Mouse (Mus musculus) hematopoietic multipotent progenitor cell, adult 10-12 weeks (in vitro differentiated cells): ENCODE measurements around the gene Tmem192. TPM values are rescaled to one million over a fixed set of nuclear protein-coding genes. Genes with fewer than 3 reads are reported as not detected.

Experiments
- polyA plus RNA-seq: library from polyadenylated mRNA; stranded (reverse); fragments of >175 nt; gene quantifications from 2 replicates; pipeline ENCODE4 v1.2.3, GENCODE M21; 2012; ENCODE audit warnings: low replicate concordance

The Tmem192 gene
- 54.8 and 97.1 TPM in 2 replicates for polyA plus RNA-seq

GRCm38 (mm10) chr8:64946820-64947697 lies at the start of gene Tmem192:
Gene Tmem192 (plus strand): TSS chr8:64947185.

GRCm38 (mm10) chr8:64987731-64988130 lies 40.7 kb downstream of the Tmem192 start, which contains the start of gene Trim75:
Gene Trim75 (minus strand): TSS chr8:64987831.

GRCm38 (mm10) chr8:65018423-65018822 lies 71.4 kb downstream of the Tmem192 start, which contains the start of the genes Trim61 and Trim60:
Gene Trim61 (minus strand): TSS chr8:65018523.
Gene Trim60 (minus strand): TSS chr8:65018584.

Other genes with a start within 250 kb of the Tmem192 start
- gene Msmo1, start 213.4 kb upstream of the Tmem192 start, polyA plus RNA-seq = 1.3 and 2.0 TPM in 2 replicates
- gene Klhl2, start 97.2 kb upstream of the Tmem192 start, polyA plus RNA-seq = 4.5 and 4.7 TPM in 2 replicates
- gene Trim75, start 40.6 kb downstream of the Tmem192 start, polyA plus RNA-seq = not detected in 2 replicates
- gene Trim61, start 71.3 kb downstream of the Tmem192 start, polyA plus RNA-seq = not detected in 2 replicates
- gene Trim60, start 71.4 kb downstream of the Tmem192 start, polyA plus RNA-seq = not detected in 2 replicates
- gene Apela, start 90.2 kb downstream of the Tmem192 start, polyA plus RNA-seq = not detected in 2 replicates
- gene Gm10663, start 127.8 kb downstream of the Tmem192 start, polyA plus RNA-seq = not detected in 2 replicates
- gene BC030870, start 182.4 kb downstream of the Tmem192 start, polyA plus RNA-seq = not detected in 2 replicates